Mouse (Mus musculus): ENCODE results near the gene Cep112.
A peak's percentile ranks its signal among the peaks of the same experiment; 100 is the strongest.

Cep112 gene

GRCm38 (mm10) chr11:108424889-108425591, at the start of gene Cep112:
TSS of gene Cep112 (plus strand) at chr11:108425192.
- DNase-seq (ENCODE audit: low spot score in 2 of 2) = peak; percentile 94 to 96

GRCm38 (mm10) chr11:108376815-108377214, 48.2 kb upstream of the Cep112 start:
- no peak for DNase-seq (ENCODE audit: low spot score in 2 of 2)

- peak; percentile 46 to 69 for DNase-seq (ENCODE audit: low spot score in 2 of 2)
Measured at GRCm38 (mm10) chr11:108377680-108378362, 47.2 kb upstream of the Cep112 start.

GRCm38 (mm10) chr11:108378363-108378751, 46.6 kb upstream of the Cep112 start:
- DNase-seq (ENCODE audit: low spot score in 2 of 2) = no peak

DNA sequence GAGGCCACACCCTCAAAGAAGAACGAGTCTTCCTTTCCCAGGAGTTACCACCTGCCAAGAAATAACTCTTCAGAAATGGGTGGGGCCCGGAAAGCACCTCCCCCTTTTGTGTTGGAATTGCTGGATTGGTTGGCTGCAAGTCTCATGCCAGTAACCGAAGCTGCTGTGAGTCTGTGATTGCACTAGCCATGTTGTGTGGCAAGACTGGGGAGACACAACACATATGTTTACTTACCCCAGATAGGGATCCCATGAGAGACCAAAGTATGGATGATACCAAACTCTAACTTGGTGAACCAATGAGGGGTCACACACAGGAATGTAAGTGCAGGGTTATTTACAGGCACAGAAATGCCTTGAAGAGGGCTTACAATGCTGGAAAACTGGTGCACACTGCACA, 42.3 kb upstream of the Cep112 start:
- DNase-seq (ENCODE audit: low spot score in 2 of 2) = no peak

DNA sequence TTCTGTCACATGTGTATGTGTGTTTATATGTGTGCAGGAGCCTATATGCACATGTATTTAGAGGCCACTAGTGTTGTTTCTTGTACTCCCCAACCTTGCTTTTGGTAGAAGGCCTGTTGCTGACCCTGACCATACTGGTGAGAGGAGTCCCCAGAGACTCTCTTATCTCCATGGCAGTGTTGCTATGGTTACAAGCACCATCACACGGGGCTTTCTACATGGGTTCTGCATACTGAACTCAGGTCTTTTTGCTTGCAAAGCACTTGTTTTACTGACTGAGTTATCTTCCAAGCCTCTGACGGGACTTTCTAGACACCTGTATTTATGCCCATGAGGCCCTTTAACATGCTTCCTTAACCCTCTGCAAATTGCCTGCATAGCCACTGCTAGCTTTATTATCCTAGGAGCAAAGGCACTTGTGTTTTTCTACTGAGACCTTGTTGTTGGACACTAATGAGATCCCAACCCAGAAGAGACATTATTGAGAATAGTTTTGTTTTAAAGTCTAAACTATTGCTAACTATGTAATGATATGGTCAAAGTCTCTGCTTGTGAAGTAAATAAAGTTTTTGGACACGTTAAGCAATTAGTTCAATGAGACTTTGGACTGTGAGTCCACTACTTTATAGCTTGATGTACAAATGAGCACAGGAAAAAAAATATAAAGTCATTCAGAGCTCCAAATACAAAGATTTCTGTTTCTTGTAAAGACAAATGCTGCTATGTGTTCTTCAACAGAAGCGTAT, 39.9 kb upstream of the Cep112 start:
- DNase-seq (ENCODE audit: low spot score in 2 of 2) = no peak

DNA sequence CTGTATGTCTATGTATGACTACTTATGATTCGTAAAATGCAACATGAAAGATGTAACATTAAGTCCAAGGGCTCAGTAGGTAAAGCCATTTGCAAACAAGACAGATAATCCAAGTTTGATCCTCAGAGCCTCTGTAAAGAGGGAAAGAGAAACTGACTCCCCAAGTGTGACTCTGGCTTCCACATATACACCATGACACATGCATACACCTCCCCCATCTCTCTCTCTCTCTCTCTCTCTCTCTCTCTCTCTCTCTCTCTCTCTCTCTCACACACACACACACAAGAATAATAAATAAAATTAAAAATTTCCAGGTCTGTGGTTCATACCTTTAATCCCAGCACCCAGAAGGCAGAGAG, 39.3 kb upstream of the Cep112 start:
- DNase-seq (ENCODE audit: low spot score in 2 of 2) = no peak

DNA sequence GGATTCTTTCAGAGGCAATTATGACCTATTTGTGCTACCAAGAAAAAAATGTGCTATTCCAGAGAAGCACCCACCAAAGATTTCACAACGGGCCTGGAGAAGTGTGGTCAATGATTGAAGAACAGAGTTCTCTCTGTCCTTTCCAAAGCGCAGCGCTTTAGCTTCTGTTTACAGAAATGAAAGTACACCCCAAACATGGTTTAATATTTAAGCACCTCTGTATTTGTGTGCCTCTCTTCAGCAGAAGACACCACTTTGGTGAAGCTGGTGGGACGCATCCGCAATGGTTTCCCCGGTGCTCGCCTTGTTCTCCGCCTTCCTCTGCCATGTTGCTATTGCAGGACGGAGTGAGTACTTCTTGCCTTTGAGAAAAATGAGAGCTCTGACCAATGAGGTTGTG, 29.9 kb upstream of the Cep112 start:
- DNase-seq (ENCODE audit: low spot score in 2 of 2) = no peak

GRCm38 (mm10) chr11:108396076-108396829, 28.7 kb upstream of the Cep112 start:
- DNase-seq (ENCODE audit: low spot score in 2 of 2) = no peak

DNA sequence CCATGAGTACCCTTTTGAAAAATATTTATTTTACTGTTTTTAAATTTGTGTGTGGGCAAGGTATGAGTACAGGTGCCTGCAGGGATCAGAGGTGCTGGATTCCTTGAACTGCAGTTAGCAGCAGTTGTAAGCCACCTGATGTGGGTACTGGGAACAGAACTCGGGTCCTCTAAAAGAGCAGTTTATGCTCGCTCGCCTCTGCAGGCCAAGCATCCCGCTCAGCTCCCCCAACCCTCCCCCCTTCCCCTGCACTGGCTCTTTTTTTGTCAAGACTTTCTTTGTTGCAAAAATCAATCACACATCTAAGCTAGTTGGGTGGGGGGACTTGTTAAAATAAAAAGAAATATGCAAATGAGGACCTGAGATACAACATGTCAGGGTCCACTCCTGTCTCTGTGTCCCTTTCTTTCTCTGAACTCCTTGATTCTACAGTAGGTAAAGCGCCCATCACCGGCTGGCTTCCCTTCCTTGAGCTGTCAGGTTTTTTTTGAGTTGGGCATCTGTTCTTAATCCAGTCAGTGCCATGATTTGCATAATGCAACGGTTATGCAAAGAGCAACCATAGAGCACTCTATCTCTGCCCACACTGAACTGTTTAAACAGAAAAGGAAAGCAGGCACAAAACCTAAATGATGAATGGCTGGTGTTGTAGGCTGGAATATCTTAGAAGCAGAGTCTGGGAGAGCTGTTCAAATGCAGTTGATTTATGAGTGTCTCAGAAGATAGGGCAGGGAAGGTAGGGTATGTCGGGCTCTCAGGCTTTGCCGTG, 14.9 kb upstream of the Cep112 start:
- DNase-seq (ENCODE audit: low spot score in 2 of 2) = no peak

DNA sequence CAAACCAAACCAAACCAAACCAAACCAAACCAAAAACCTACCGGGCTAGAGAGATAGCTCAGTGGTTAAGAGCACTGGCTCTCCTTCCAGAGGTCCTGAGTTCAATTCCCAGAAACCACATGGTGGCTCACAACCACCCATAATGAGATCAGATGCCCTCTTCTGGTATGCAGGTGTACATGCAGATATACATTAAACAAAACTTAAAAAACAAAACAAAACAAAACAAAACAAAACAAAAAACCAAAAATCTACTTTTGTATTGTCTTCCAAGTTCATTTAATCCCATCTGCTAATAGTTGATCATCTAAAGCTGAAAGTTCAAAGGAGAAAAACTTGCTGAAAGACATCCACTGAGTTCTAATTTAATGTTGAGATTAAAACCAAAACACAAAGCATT, 8.6 kb upstream of the Cep112 start:
- no peak for DNase-seq (ENCODE audit: low spot score in 2 of 2)

- no peak for DNase-seq (ENCODE audit: low spot score in 2 of 2)
Measured at GRCm38 (mm10) chr11:108418540-108418939, 6.5 kb upstream of the Cep112 start.

DNA sequence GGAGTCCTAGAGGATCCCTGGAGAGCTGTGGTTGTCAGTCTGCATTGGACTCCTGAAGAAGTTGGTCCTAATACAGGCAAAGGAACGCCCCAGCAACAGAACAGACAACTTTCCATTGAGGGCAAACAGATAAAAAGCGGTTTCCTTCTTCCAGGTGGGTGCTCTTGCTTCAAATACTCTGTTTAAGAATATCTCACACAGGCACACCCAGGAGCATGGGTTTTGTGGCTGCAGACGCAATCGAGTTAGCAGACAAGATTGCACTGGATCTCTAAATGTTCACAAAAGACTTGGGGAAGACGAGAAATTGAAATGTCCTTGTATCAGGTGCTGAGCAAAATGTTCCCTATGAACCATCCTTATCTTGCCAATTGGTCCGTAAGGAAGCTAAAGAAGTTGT, 5.8 kb upstream of the Cep112 start:
- no peak for DNase-seq (ENCODE audit: low spot score in 2 of 2)

- no peak for DNase-seq (ENCODE audit: low spot score in 2 of 2)
Measured at GRCm38 (mm10) chr11:108420751-108421150, 4.2 kb upstream of the Cep112 start.

- no peak for DNase-seq (ENCODE audit: low spot score in 2 of 2)
Measured at GRCm38 (mm10) chr11:108423221-108423620, 1.8 kb upstream of the Cep112 start.

DNA sequence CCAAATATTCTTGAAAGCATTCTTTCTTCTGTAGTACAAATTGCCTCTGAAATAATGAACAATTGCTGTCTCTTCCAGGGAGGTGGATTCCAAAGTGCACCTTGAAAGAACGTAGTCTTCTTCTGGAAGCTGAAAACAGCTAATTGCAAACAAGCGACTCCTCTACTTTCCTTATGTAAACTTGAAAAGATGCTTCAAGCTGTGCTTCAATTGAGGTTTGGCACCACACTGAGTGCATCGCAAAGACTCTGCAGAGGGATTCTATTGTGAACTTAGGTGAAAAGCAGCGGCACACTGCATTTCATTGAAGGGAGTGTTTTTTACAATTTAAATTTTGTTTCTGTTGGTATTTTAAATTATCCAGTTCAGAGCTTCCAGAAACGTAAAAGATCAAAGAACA, 881 bp upstream of the Cep112 start:
- no peak for DNase-seq (ENCODE audit: low spot score in 2 of 2)

DNA sequence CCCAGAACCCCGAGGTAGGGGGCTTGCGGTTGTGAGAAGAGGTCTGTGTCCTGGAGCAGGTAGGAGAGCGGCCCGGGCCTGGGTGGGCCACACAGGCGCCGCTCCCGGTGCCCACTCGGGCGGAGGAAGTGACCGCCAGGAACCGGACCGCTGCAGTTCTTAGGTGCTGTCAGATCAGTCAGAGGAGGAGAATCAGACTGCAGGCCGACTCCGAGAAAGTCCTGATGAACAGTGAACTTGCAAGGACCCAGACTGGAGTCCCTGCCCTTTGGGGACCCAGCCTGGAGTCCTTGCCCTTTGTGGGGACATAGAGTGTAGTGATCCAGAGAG, 565 bp downstream of the Cep112 start:
- no peak for DNase-seq (ENCODE audit: low spot score in 2 of 2)

GRCm38 (mm10) chr11:108426086-108426485, 1.1 kb downstream of the Cep112 start:
- DNase-seq (ENCODE audit: low spot score in 2 of 2) = no peak

GRCm38 (mm10) chr11:108427191-108427590, 2.2 kb downstream of the Cep112 start:
- DNase-seq (ENCODE audit: low spot score in 2 of 2) = no peak

GRCm38 (mm10) chr11:108429076-108429475, 4.1 kb downstream of the Cep112 start:
- DNase-seq (ENCODE audit: low spot score in 2 of 2) = no peak

GRCm38 (mm10) chr11:108443893-108444563, 19.0 kb downstream of the Cep112 start:
- no peak for DNase-seq (ENCODE audit: low spot score in 2 of 2)

Data from natural killer cell, adult 2 months (primary cell).